Mouse (Mus musculus): ENCODE measurements around the gene Cacna2d1. TPM values are rescaled to one million over a fixed set of nuclear protein-coding genes. Genes with fewer than 3 reads are reported as not detected.

Cacna2d1 gene
- polyA plus RNA-seq, 1 experiment from 2014 or later = 26.5 TPM

DNA sequence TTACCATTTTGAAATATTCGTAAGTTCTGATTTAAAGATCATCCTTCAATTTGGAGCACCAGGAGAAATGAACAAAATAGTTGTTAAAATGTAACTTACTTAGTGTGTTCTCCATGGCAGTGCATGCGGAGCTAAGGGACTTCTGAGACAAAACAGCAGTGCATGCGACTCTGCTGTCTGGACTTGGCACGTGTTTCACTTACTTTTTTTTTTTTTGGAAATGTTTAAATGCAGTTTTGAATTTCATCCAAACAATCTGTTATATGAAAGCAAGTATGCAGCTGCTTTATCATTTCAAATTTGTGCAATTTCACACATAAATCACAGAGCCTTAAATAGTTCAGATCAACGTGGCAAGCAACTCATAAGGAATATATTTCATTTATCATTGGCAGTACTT is 379.8 kb downstream of the Cacna2d1 start:
- no peak overlapping the region for H3K27ac ChIP-seq (ENCODE audit: low read depth, low read length)
- H3K4me3 ChIP-seq (ENCODE audit: low read depth, low read length) = no peak overlapping the region
- H3K4me1 ChIP-seq (replicated peaks; ENCODE audit: control insufficient read depth, insufficient read depth, low read length) = no peaks in the 10 kb centered on the region
- no peak overlapping the region for H3K4me2 ChIP-seq (replicated peaks; ENCODE audit: low read depth, low read length)
- no peak for ATAC-seq (ENCODE audit: low FRiP score)
- H3K9ac ChIP-seq (ENCODE audit: low read depth, low read length) = no peak overlapping the region
- H3K36me3 ChIP-seq (ENCODE audit: control insufficient read depth, insufficient read depth, low read length) = no peaks in the 10 kb centered on the region
- no peaks in the 10 kb centered on the region for H3K9me3 ChIP-seq (ENCODE audit: control insufficient read depth, low read length)
- no peaks in the 10 kb centered on the region for H3K27me3 ChIP-seq (ENCODE audit: control insufficient read depth, insufficient read depth, low read length)
- WGBS = 93% methylated on average over 5 of the region's 5 CpGs
- DNase-seq (ENCODE audit: low spot score) = no peak

DNA sequence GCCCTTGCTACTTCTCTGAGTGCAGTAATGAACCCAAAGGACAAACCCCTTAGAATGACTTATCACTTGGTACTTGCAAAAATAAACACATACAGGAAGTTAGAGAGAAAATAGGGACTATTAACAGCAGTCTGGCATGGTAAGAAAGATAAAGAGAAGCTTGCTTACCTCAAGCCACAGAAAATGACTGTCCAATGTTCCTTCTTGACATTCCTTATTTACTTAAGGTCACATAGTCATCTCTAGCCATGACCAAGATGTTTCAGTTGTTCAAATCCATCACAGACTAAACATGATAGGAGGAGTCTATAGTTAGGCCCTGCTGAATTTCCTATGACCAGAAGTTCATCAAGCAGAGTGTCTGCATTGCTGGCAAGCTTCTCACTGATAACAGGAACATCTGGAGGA is 381.5 kb downstream of the Cacna2d1 start:
- no peak for DNase-seq (ENCODE audit: low spot score)
- Histone ChIP-seq H3K9ac (ENCODE audit: low read depth, low read length) (no peak overlapping the region), H3K9me3 (ENCODE audit: control insufficient read depth, low read length) (no peaks in the 10 kb centered on the region), H3K4me1 (replicated peaks; ENCODE audit: control insufficient read depth, insufficient read depth, low read length) (no peaks in the 10 kb centered on the region), H3K4me3 (ENCODE audit: low read depth, low read length) (no peak overlapping the region), H3K36me3 (ENCODE audit: control insufficient read depth, insufficient read depth, low read length) (no peaks in the 10 kb centered on the region), H3K4me2 (replicated peaks; ENCODE audit: low read depth, low read length) (no peak overlapping the region), H3K27ac (ENCODE audit: low read depth, low read length) (no peak overlapping the region), H3K27me3 (ENCODE audit: control insufficient read depth, insufficient read depth, low read length) (no peaks in the 10 kb centered on the region)
- no peak for ATAC-seq (ENCODE audit: low FRiP score)

GRCm38 (mm10) chr5:16317680-16318242 is 383.3 kb downstream of the Cacna2d1 start:
- Histone ChIP-seq H3K4me3 (ENCODE audit: low read depth, low read length) (no peak overlapping the region), H3K4me1 (replicated peaks; ENCODE audit: control insufficient read depth, insufficient read depth, low read length) (no peaks in the 10 kb centered on the region), H3K27me3 (ENCODE audit: control insufficient read depth, insufficient read depth, low read length) (no peaks in the 10 kb centered on the region), H3K9me3 (ENCODE audit: control insufficient read depth, low read length) (no peaks in the 10 kb centered on the region), H3K9ac (ENCODE audit: low read depth, low read length) (no peak overlapping the region), H3K36me3 (ENCODE audit: control insufficient read depth, insufficient read depth, low read length) (no peaks in the 10 kb centered on the region), H3K4me2 (replicated peaks; ENCODE audit: low read depth, low read length) (no peak overlapping the region), H3K27ac (ENCODE audit: low read depth, low read length) (no peak overlapping the region)
- 73% methylated on average over 4 of the region's 4 CpGs for WGBS
- DNase-seq (ENCODE audit: low spot score) = no peak
- no peak for ATAC-seq (ENCODE audit: low FRiP score)

- ATAC-seq (ENCODE audit: low FRiP score) (no peak), DNase-seq (ENCODE audit: low spot score) (no peak)
- WGBS = 85% methylated on average over 3 of the region's 3 CpGs
- Histone ChIP-seq H3K27me3 (ENCODE audit: control insufficient read depth, insufficient read depth, low read length) (no peaks in the 10 kb centered on the region), H3K27ac (ENCODE audit: low read depth, low read length) (no peak overlapping the region), H3K9me3 (ENCODE audit: control insufficient read depth, low read length) (no peaks in the 10 kb centered on the region), H3K4me2 (replicated peaks; ENCODE audit: low read depth, low read length) (no peak overlapping the region), H3K4me1 (replicated peaks; ENCODE audit: control insufficient read depth, insufficient read depth, low read length) (no peaks in the 10 kb centered on the region), H3K9ac (ENCODE audit: low read depth, low read length) (no peak overlapping the region), H3K4me3 (ENCODE audit: low read depth, low read length) (no peak overlapping the region), H3K36me3 (ENCODE audit: control insufficient read depth, insufficient read depth, low read length) (no peaks in the 10 kb centered on the region)
These were observed 392.1 kb downstream of the Cacna2d1 start for GRCm38 (mm10) chr5:16326610-16327009.

- Histone ChIP-seq H3K4me2 (replicated peaks; ENCODE audit: low read depth, low read length) (no peak overlapping the region), H3K27me3 (ENCODE audit: control insufficient read depth, insufficient read depth, low read length) (no peaks in the 10 kb centered on the region), H3K4me3 (ENCODE audit: low read depth, low read length) (no peak overlapping the region), H3K36me3 (ENCODE audit: control insufficient read depth, insufficient read depth, low read length) (no peaks in the 10 kb centered on the region), H3K9me3 (ENCODE audit: control insufficient read depth, low read length) (no peaks in the 10 kb centered on the region), H3K27ac (ENCODE audit: low read depth, low read length) (no peak overlapping the region), H3K9ac (ENCODE audit: low read depth, low read length) (no peak overlapping the region), H3K4me1 (replicated peaks; ENCODE audit: control insufficient read depth, insufficient read depth, low read length) (no peaks in the 10 kb centered on the region)
- ATAC-seq (ENCODE audit: low FRiP score) (no peak), DNase-seq (ENCODE audit: low spot score) (no peak)
These were observed 410.9 kb downstream of the Cacna2d1 start for GRCm38 (mm10) chr5:16345393-16345792.

- H3K4me1 ChIP-seq (replicated peaks; ENCODE audit: control insufficient read depth, insufficient read depth, low read length) = no peaks in the 10 kb centered on the region
- H3K9ac ChIP-seq (ENCODE audit: low read depth, low read length) = no peak overlapping the region
- no peak overlapping the region for H3K4me2 ChIP-seq (replicated peaks; ENCODE audit: low read depth, low read length)
- no peak for ATAC-seq (ENCODE audit: low FRiP score)
- no peak overlapping the region for H3K4me3 ChIP-seq (ENCODE audit: low read depth, low read length)
- H3K27me3 ChIP-seq (ENCODE audit: control insufficient read depth, insufficient read depth, low read length) = no peaks in the 10 kb centered on the region
- H3K9me3 ChIP-seq (ENCODE audit: control insufficient read depth, low read length) = no peaks in the 10 kb centered on the region
- WGBS = 86% methylated on average over 3 of the region's 3 CpGs
- DNase-seq (ENCODE audit: low spot score) = no peak
- no peak overlapping the region for H3K27ac ChIP-seq (ENCODE audit: low read depth, low read length)
- no peaks in the 10 kb centered on the region for H3K36me3 ChIP-seq (ENCODE audit: control insufficient read depth, insufficient read depth, low read length)
These were observed 421.3 kb downstream of the Cacna2d1 start for GRCm38 (mm10) chr5:16355816-16356215.

- no peak for DNase-seq (ENCODE audit: low spot score)
- ATAC-seq (ENCODE audit: low FRiP score) = no peak
- no peak overlapping the region for H3K4me3 ChIP-seq (ENCODE audit: low read depth, low read length)
- no peaks in the 10 kb centered on the region for H3K27me3 ChIP-seq (ENCODE audit: control insufficient read depth, insufficient read depth, low read length)
- H3K9ac ChIP-seq (ENCODE audit: low read depth, low read length) = no peak overlapping the region
- H3K9me3 ChIP-seq (ENCODE audit: control insufficient read depth, low read length) = no peaks in the 10 kb centered on the region
- H3K4me1 ChIP-seq (replicated peaks; ENCODE audit: control insufficient read depth, insufficient read depth, low read length) = no peaks in the 10 kb centered on the region
- H3K4me2 ChIP-seq (replicated peaks; ENCODE audit: low read depth, low read length) = no peak overlapping the region
- H3K27ac ChIP-seq (ENCODE audit: low read depth, low read length) = no peak overlapping the region
- 83% methylated on average over 4 of the region's 4 CpGs for WGBS
- no peaks in the 10 kb centered on the region for H3K36me3 ChIP-seq (ENCODE audit: control insufficient read depth, insufficient read depth, low read length)
These were observed 423.2 kb downstream of the Cacna2d1 start for GRCm38 (mm10) chr5:16357709-16358108.

- H3K27ac ChIP-seq (ENCODE audit: low read depth, low read length) = no peak overlapping the region
- H3K4me1 ChIP-seq (replicated peaks; ENCODE audit: control insufficient read depth, insufficient read depth, low read length) = no peaks in the 10 kb centered on the region
- H3K36me3 ChIP-seq (ENCODE audit: control insufficient read depth, insufficient read depth, low read length) = no peaks in the 10 kb centered on the region
- WGBS = 81% methylated on average over 2 of the region's 2 CpGs
- no peak for ATAC-seq (ENCODE audit: low FRiP score)
- no peak for DNase-seq (ENCODE audit: low spot score)
- no peaks in the 10 kb centered on the region for H3K27me3 ChIP-seq (ENCODE audit: control insufficient read depth, insufficient read depth, low read length)
- H3K4me3 ChIP-seq (ENCODE audit: low read depth, low read length) = no peak overlapping the region
- no peak overlapping the region for H3K4me2 ChIP-seq (replicated peaks; ENCODE audit: low read depth, low read length)
- H3K9ac ChIP-seq (ENCODE audit: low read depth, low read length) = no peak overlapping the region
- no peaks in the 10 kb centered on the region for H3K9me3 ChIP-seq (ENCODE audit: control insufficient read depth, low read length)
These were observed 427.6 kb downstream of the Cacna2d1 start for GRCm38 (mm10) chr5:16362076-16362475.

DNA sequence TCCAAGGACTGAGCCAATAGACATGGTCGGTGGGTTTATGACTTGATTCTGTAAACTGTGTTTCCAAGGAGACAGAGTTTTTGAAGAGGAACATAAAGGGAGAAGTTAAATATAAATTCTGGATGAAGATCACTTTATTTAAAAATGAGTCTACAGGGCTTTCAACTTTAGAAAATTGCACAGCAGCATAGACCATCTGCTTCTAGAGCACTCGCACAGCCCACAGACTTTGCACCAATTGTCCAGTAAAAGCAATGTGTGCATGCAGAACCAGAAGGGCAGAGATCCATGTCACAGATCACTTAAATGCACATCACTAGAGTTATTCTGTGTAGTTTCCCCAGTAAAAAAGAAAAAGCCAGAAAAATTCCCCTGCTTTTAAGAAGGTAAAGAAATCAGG is 428.7 kb downstream of the Cacna2d1 start:
- WGBS = 87% methylated on average over 2 of the region's 2 CpGs
- no peak overlapping the region for H3K4me3 ChIP-seq (ENCODE audit: low read depth, low read length)

More for the DNA sequence above, 428.7 kb downstream of the Cacna2d1 start:
- ATAC-seq (ENCODE audit: low FRiP score) (no peak), DNase-seq (ENCODE audit: low spot score) (no peak)
- no peak overlapping the region for H3K27ac ChIP-seq (ENCODE audit: low read depth, low read length)
- no peak overlapping the region for H3K4me2 ChIP-seq (replicated peaks; ENCODE audit: low read depth, low read length)
- no peaks in the 10 kb centered on the region for H3K27me3 ChIP-seq (ENCODE audit: control insufficient read depth, insufficient read depth, low read length)
- H3K36me3 ChIP-seq (ENCODE audit: control insufficient read depth, insufficient read depth, low read length) = no peaks in the 10 kb centered on the region
- H3K9me3 ChIP-seq (ENCODE audit: control insufficient read depth, low read length) = no peaks in the 10 kb centered on the region
- H3K4me1 ChIP-seq (replicated peaks; ENCODE audit: control insufficient read depth, insufficient read depth, low read length) = no peaks in the 10 kb centered on the region
- H3K9ac ChIP-seq (ENCODE audit: low read depth, low read length) = no peak overlapping the region
